Mouse (Mus musculus) heart, adult 18-20 months (tissue): Measurements from ENCODE around the gene Mdm2. TPM values are rescaled to one million over a fixed set of nuclear protein-coding genes. Genes with fewer than 3 reads are reported as not detected.
A peak's percentile ranks its signal among the peaks of the same experiment; 100 is the strongest.

Experiments
- DNase-seq, 2 experiments: peaks; one replicate each; pipeline ENCODE4 v3.0.0; 2021 to 2022; ENCODE audit warnings: mixed read lengths in 1 of 2
- total RNA-seq, 2 experiments: library from RNA; stranded (reverse); gene quantifications; 2 replicates each; pipeline ENCODE4 v1.2.3; 2021

Mdm2 gene
- total RNA-seq, 2 experiments from 2014 or later, result 51.1 to 53.6 TPM

DNA sequence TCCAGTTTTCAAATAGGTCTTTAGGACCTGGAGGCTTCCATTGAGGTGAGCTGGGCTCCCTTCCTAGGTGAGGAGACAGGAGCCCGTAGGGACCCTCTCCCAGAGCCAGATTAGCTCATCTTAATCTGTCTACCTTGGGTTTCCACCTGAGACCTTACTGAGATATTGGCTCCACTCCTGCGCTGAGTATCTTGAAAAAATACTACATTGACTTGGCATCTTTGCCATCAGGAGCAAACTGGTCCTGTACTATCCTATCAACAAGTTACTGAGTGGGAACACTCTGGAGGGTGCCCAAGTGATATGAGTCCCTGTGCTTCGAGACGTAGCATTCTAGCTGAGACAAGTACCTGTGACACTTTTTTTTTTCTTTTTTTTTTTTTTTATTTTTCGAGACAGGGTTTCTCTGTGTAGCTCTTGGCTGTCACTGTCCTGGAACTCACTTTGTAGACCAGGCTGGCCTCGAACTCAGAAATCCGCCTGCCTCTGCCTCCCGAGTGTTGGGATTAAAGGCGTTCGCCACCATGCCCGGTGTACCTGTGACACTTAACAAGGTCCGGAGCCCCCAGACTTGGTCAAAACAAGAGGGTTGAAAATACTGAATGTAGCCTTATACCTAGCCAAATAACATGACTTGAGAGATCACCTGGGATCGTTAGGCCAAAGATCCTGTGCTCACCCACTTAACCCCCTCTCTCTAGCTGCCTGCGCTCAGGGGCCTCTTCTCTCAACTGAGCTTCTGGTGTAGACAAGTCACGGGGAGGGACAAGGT, 67.9 kb downstream of the Mdm2 start:
- DNase-seq, result no peak

DNA sequence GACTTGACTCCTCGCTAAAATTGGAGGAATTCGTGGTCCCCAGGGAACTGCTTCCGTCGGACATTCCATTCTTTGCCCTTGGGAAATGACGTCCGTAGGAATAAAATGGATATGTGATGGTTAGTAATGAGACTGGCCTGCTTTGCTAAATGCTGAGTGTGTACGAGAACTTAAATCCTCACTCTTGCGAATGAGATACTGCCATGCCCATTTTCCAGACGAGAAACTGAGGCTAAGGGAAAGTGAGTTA, 68.4 kb downstream of the Mdm2 start:
- peak; percentile 49 to 66 for DNase-seq

DNA sequence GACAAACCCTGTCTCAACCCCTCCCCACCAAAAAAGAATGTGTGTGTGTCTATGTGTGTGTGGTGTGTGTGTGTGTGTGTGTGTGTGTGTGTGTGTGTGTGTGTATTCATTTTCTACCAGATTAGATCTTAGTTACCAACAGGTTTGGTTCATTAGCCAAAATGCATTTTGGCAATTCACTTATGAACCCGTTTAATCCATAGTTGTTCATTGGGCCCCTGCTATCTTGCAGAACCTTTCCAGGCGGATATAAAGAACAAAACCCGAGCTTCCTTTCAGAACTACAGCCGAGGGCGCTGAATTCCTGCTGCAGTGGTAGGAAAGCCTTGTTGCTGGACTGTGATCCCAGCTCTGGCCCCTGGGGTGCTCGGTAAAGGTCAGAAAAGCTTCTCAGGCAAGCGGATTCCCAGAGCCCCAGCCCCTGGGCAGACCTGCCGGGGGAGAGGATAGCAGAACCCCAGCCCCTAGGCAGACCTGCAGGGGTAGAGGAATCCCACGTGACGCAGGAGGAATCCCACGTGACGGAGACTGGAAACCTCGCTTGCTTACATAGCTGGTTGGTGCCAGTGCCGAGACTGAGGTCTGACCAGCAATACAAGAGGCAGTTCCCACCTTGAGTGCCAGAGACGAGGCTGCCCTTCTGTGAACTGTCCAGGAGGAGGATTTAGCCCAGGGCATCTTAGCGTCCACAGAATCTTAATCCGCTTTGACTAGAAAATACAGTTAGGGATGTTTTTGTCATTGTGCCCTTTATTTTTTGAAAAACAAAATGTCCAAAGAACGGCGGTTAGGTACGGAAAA, 69.0 kb downstream of the Mdm2 start:
- DNase-seq, result peak; percentile 32 to 35

DNA sequence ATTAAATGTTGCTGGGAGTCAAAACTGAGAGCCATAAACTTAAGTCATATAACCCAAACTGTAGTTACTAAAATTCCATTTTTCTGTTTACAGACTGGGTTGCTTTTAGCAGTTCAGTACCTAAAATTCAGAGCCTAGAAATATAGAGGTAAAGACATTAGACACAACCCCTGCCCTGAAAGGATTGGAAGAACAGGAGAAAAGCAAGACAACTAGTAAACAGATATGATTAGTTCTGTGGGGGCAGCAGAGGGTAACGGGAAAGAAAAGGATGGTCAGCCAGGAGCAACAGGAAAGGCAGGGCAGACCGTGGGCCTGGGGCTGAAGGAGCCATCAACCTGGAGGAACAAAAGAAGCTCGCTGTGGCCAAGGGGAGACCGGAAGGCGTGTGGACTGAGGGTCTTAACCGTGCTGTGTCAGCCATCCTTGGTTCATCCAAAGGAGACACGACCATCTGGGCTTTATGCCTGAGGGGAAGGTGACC, 69.9 kb downstream of the Mdm2 start:
- DNase-seq, result no peak

DNA sequence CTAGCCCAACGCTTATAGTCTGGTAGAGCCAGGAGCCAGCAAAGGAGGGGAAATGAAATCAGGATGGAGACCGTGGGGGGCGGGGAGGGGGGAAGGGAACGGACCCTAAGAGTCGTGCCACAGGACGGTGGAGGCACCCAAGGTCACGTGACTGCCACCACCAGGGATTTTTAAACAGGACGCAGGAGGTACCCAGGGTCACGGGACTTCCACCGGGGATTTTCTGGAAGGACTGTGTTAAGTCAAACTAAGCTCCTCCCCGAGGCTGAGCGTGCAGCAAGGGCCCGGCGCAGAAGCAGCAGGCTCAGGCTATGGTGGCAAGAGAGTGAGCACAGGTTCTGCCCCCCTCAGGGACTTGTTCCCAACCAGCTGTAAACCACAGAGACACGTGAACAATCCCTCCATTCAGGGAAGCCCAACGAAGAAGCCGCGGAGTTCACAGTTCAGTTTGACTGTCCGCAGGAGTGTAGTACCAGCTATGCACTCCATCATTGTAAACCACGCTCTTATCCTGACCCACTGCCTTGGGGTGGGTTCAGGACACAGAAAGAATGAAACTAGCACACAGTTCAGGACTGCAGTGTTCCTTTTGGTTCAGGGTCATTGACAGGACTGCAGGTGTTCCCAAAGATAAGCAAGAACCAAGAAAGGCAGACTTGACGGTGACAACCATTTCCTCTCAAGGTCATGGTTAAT, 70.5 kb downstream of the Mdm2 start:
- peak in 1 of 2 experiments; percentile 27 for DNase-seq

DNA sequence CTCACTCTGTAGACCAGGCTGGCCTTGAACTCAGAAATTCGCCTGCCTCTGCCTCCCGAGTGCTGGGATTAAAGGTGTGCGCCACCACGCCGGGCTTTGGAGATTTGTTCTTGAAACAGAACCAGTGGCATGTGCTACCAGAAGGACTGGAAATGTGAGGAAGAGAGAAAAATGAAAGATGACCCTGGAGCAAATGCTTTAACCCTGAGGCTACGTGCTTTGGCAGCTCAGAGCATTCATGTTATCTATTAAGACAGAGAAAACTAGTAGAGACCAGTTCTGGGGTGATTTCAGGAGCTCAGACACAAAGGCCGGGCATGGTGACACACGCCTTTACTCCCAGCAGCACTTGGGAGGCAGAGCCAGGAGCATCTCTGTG, 71.3 kb downstream of the Mdm2 start:
- DNase-seq, result no peak

Other genes with a start within 250 kb of the Mdm2 start
- gene Cpm, start 81.3 kb downstream of the Mdm2 start, total RNA-seq, result 1 to 10 TPM; 2.9 to 3.5 TPM
- gene Slc35e3, start 35.6 kb upstream of the Mdm2 start, total RNA-seq, result 1 to 10 TPM; 7.8 to 8.2 TPM
- gene Nup107, start 81.9 kb upstream of the Mdm2 start, total RNA-seq, result 1 to 10 TPM; 7.3 to 8.7 TPM
- 10 to 100 TPM; 48.1 to 52.0 TPM for gene Rap1b, start 135.3 kb upstream of the Mdm2 start, total RNA-seq